Mouse (Mus musculus) left cerebral cortex, adult 9 months (tissue): ENCODE results near the gene Plac9b.
"Not testable (repeated sequence)": the region's sequence is repeated elsewhere in the genome, so short reads cannot be mapped to it uniquely, and the experiment has no call there.

ENCODE experiments used
- DNase-seq, 2 experiments: peaks; one replicate each; pipeline ENCODE4 v3.0.0; 2022; ENCODE audit warnings: low spot score in 2 of 2

Plac9b gene

DNA sequence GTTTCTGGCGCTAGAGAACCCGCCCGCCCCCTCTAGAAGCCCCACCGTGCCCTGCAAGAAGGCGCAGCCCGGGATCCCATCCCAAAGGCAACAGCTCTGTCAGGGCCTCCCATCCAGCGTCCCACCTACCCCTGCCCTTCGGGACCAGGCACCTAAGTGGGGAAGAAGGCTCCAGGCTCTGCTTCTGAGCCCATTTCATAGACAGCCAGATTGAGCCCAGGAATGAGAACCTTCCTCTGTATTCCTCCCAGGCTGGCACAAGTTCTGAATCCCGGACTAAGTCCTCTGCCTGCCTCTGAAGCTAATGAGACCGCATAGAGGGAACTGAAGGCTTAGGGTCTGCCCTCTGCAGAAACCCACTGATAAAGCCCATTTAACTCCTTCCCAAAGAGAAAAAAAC, at the start of gene Plac9b:
Plac9b (minus strand) TSS at position 101 of the 400 bp plus-strand sequence.
- DNase-seq: not testable (repeated sequence)

- not testable (repeated sequence) for DNase-seq
These were observed 34.1 kb upstream of the Plac9b start for GRCm38 (mm10) chr14:26216233-26217000.

DNA sequence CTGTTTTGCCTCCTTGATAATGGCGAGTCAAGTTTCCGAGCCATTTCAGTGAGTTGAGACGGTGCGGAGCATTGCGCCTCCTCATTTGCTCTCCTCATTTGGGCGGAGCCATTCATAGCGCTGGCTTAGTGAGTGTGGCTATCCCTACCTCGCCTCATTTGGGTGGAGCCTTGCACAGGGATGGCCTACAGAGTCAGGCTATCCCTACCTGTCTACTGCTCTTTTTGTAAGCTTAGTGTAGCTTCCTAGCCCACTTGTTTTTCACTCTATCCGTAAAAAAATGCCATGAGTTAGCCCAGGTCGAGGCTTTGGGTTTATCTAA, 24.6 kb upstream of the Plac9b start, which contains the start of gene Tmem254b:
Tmem254b (minus strand) TSS at position 116 of the 322 bp plus-strand sequence.
- DNase-seq: not testable (repeated sequence)

DNA sequence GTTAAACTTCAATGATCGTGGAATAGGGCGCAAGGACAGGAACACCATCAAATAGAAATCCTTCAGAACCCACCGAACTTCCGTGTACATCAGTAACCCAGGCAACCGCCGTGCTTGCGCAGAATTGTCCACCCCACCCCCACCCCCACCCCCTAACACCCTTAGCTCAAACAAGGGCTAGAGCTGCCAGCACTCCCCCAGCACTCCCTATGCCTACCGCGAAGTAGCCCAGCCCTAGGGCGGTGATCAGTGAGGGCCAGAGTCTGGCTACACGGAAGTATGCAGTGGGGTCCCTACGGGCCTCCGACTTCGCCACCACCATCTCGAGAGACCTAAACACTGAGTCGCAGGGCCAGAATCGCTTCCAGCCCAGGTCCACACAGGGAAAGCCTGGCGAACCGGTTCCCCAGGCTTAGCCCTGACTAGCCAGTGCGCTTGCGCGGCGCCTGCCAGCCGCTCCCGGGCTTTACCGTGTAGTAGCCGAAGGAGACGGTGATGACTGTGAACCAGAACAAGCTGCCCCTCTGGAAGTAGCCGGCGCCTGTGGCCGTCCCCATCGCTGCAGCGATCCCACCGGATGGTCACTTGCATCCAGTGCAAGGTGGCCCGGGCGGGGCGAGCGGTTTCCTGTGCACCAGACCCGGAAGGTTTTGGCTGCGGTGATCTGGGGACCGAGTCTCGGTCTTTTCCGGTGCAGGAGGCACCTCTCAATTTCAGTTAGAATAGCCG, 24.1 kb upstream of the Plac9b start:
- DNase-seq: not testable (repeated sequence)

DNA sequence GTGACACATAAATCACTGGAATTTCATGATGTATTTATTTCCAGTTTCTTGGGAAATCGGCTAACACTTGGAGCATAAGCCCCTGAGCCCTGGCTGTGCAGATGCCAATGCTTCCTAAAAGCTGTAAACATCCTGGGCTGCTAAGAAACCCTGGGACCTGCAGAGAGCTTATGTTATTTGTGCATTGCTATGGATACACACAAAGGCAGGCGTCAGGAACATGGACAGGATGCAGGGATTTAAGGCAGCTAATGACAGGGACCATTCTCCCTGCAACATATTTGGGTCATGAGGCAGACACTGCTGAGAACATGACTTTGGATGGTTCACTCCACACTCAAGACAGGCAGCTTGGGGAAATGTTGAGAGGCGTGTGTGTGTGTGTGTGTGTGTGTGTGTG, 15.6 kb upstream of the Plac9b start:
- not testable (repeated sequence) for DNase-seq

- not testable (repeated sequence) for DNase-seq
These were observed 6.1 kb upstream of the Plac9b start for GRCm38 (mm10) chr14:26188361-26188760.

DNA sequence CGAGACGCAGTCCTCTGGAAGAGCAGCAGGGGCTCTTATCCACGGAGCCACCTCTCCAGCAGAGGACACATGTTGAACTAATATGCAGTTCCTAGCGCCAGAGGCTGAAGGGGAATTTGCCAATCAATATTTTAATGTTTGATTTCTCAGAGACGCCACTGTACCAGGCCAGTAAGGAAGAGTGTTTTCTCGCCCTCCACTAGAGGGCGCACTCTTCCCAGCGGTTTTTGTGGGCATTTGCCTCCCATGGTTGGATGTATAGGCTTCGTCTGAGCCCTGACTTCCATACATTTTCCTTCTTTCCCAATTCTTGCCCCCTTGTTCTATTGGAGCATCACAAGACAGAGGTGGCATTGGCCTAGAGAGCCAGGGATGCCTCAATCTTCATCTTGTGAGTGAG, 4.4 kb upstream of the Plac9b start:
- not testable (repeated sequence) for DNase-seq

GRCm38 (mm10) chr14:26181660-26182059, 620 bp downstream of the Plac9b start:
- DNase-seq: not testable (repeated sequence)

GRCm38 (mm10) chr14:26175028-26175427, 7.3 kb downstream of the Plac9b start:
- not testable (repeated sequence) for DNase-seq

DNA sequence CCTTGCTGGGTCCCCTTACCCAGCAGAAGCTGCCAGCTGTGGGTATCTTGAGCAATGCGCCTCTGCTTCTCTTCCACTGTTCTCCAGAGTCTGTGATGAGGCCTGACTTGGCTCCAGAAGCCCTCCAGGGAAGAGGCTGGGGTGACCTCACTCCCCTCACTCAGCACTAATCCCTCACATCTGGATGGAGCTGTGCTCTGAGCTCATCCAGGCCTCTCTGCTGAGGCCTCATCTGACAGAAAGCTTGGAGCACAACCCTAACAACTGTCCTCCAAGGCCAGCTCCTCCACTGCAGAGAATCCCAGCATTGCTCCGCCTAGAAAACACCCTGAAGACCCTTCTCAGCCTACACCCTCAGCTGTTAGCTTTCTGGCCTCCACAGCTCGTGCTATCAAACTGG, 8.3 kb downstream of the Plac9b start:
- not testable (repeated sequence) for DNase-seq

- not testable (repeated sequence) for DNase-seq
These were observed 17.0 kb downstream of the Plac9b start for GRCm38 (mm10) chr14:26165266-26165665.

DNA sequence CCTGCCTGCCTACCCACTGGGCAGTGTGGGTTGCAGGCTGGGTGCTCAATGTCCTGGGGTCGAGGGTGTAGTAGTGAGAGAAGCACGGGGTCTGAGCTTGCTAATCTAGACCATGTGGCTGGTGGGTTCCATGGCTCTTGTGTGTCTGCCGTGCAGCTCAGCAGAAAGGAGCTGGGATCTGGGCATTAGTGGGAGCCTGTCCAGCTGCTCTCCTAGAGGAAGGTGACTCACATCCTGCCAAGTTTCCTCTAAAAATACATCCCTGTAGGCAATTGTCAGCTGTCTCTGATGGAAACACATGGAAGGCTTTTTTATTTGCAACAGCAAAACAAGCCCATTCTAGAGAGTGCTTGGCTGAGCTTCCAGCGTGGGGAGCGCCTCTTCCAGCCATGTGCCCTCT, 19.9 kb downstream of the Plac9b start:
- DNase-seq: not testable (repeated sequence)

GRCm38 (mm10) chr14:26161156-26161555, 21.1 kb downstream of the Plac9b start:
- DNase-seq: not testable (repeated sequence)

DNA sequence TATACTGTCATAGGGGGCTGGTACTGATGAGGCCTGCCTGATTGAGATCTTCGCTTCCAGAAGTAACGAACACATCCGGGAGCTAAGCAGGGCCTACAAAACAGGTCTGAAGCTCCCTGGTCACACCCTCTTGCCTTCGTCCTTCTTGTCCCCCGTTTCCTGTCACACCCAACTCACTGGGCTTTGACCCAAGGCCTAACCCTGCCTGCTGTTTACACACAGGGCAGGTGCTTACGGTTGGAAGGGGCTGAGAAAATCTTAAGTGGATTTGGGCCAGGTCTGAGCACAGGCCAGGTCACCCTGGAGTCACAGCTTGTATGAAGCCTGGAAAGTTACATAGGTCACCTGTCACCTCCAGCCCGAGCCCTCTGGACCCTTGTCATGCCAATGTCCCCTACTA, 26.2 kb downstream of the Plac9b start:
- DNase-seq: not testable (repeated sequence)

DNA sequence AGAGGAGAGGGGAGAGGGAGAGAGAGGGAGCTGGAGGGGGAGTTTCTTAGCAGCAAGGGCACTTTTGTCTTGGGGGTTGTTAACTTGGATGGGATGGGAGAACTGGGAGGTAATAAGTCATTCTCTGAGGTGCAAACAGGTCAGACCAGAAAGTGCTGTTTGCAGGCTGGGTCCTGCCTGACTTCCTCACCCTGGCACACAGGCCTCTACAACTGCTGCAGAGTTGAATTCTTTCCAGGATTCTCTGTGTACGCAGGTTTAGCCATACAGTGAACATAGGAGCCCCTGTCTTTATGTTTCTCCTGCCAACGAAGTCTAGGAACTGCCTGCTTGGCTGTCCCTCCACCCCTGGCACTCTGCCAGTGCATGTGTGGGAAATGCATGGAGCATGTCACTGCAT, 35.2 kb downstream of the Plac9b start:
- DNase-seq: not testable (repeated sequence)

- not testable (repeated sequence) for DNase-seq
These were observed 63.2 kb downstream of the Plac9b start for GRCm38 (mm10) chr14:26119095-26119494.

DNA sequence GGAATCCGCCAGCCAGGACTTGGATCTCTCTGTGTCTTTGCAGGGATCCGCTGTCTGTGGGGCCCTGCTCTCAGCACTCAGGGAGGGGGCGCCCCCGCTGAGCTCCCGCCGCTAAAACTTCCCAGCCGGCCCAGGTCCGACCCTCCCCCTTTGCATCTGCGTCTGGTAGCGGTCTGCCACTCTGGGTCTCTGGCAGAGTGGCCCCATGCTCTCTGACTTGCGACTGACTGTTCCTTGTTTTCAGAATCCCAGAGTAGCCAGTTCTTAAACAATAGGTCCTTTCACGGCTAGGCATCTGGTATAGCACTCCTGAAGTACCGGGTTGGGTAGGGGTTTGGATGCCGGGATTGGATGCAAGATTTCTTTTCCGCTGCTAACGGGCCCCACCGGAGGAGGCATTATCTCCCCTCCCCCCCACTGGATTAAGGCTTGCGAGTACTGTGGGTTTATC, 63.7 kb downstream of the Plac9b start:
- not testable (repeated sequence) for DNase-seq

DNA sequence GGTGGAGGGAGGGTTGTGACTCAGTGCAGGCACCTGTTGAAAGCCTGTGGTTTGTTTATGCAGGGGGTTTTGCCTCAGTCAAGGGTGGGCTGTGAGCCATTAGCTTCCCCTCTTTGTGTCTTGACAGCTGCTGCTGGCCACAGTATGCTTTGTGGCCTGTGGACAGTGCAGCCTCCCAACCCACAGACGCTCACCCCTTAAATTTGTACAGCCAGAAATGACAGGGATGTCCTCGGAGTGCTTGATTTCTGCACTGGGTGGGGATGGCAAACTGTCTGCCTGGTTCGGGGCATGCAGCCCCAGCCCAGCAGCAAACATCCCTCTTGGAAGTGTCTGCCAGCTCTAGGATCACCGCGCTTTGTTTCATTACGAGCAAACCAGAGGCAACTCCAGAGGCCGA, 64.1 kb downstream of the Plac9b start, which contains the start of gene Duxbl2:
Duxbl2 (plus strand) TSS at position 200 of the 400 bp plus-strand sequence.
- DNase-seq: not testable (repeated sequence)
